Mouse (Mus musculus): ENCODE results near the gene Cyp4f13. TPM values are rescaled to one million over a fixed set of nuclear protein-coding genes. Genes with fewer than 3 reads are reported as not detected.

The Cyp4f13 gene
- 6.6 and 8.5 TPM in 2 replicates for polyA plus RNA-seq (2016; fragmentation: Nextera tagmentation; extraction: Ambion mirVana)

DNA sequence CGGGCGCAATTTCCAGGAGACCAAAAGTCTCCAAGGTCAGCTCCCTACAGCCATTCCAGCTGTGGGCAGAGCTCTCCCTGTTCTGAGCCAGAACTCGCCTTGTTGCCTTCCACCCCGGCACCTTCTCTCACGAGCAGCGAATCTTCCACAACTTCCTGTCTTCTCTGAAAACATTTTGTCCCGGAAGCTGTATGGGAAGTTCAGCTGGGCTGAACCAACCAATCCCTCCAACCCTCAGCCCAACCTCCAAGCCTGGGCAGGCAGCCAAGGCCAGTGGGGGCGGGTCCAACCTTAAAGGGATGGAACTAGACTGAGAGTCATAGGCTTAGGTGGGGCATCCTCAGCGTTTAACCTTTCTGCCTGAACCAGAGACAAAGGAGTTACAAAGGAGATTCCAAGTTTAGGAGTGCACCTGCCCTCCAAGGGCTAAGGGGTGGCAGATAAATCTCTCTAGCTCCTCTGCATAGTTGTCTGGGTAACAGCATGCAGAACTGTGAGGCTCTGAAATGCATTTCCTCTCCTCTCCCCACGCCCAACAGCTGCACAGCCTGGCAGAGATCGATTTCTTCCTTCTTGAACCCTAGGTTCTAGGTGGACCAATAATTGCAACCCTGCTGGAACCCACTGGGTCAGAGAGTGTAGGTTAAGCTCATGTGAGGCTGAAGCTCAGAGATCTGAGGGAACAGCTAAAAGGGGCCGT is at the start of gene Cyp4f13:
TSS of gene Cyp4f13 (minus strand) at position 188 of the 700 bp plus-strand sequence.
- Histone ChIP-seq H3K4me1 (replicated peaks) (peaks cover 7% of the 10 kb centered on the region), H3K4me2 (peak within 1 kb of the TSS; percentile 69), H3K9ac (replicated peaks) (peak within 1 kb of the TSS; percentile 62), H3K27ac (peak within 1 kb of the TSS; percentile 14; the same call in 1 of the 2 replicates), H3K36me3 (no peaks in the 10 kb centered on the region), H3K27me3 (no peaks in the 10 kb centered on the region), H3K9me3 (no peaks in the 10 kb centered on the region), H3K4me3 (replicated peaks) (peak within 1 kb of the TSS; percentile 42)
- ATAC-seq (ENCODE audit: insufficient number of reproducible peaks, insufficient read depth, low FRiP score, low TSS enrichment, low read depth) = peak; percentile 88; the same call in 1 of the 2 replicates
- WGBS = 35% methylated on average over 12 of the region's 12 CpGs

GRCm38 (mm10) chr17:32992699-32993474 is 45.7 kb upstream of the Cyp4f13 start, which contains the start of gene Zfp952:
Zfp952 (plus strand) TSS chr17:32993129.
- Histone ChIP-seq H3K27me3 (no peaks in the 10 kb centered on the region), H3K36me3 (peaks cover 32% of the 10 kb centered on the region), H3K27ac (0 out of 2 replicates have a peak within 1 kb of the TSS, but pooled peaks have one; percentile 51), H3K9ac (replicated peaks) (peak within 1 kb of the TSS; percentile 77), H3K4me2 (peak within 1 kb of the TSS; percentile 85), H3K9me3 (no peaks in the 10 kb centered on the region), H3K4me3 (replicated peaks) (peak within 1 kb of the TSS; percentile 74), H3K4me1 (replicated peaks) (peaks cover 6% of the 10 kb centered on the region)
- ATAC-seq (ENCODE audit: insufficient number of reproducible peaks, insufficient read depth, low FRiP score, low TSS enrichment, low read depth) = peak; percentile 86; the same call in 1 of the 2 replicates
- WGBS = 1% methylated on average over 21 of the region's 21 CpGs

- H3K27ac ChIP-seq = no peak overlapping the region
- H3K4me2 ChIP-seq = peak overlapping the region; percentile 85
Measured at GRCm38 (mm10) chr17:32991965-32992698, 44.9 kb upstream of the Cyp4f13 start.

GRCm38 (mm10) chr17:32986301-32986700 is 39.1 kb upstream of the Cyp4f13 start:
- ATAC-seq (ENCODE audit: insufficient number of reproducible peaks, insufficient read depth, low FRiP score, low TSS enrichment, low read depth) = no peak
- Histone ChIP-seq H3K27me3 (no peaks in the 10 kb centered on the region), H3K36me3 (peaks cover 5% of the 10 kb centered on the region; the same call in 1 of the 2 replicates), H3K4me2 (no peak overlapping the region), H3K4me1 (replicated peaks) (no peaks in the 10 kb centered on the region), H3K27ac (no peak overlapping the region), H3K9me3 (peaks cover 4% of the 10 kb centered on the region; the same call in 1 of the 2 replicates), H3K9ac (replicated peaks) (no peak overlapping the region), H3K4me3 (replicated peaks) (no peak overlapping the region)
- WGBS = 75% methylated on average over 4 of the region's 4 CpGs

More at GRCm38 (mm10) chr17:32991965-32992698, 44.9 kb upstream of the Cyp4f13 start:
- Histone ChIP-seq H3K9ac (replicated peaks) (no peak overlapping the region), H3K4me3 (replicated peaks) (peak overlapping the region; percentile 74; the same call in 1 of the 2 replicates), H3K9me3 (no peaks in the 10 kb centered on the region), H3K4me1 (replicated peaks) (peaks cover 6% of the 10 kb centered on the region), H3K36me3 (peaks cover 28% of the 10 kb centered on the region), H3K27me3 (no peaks in the 10 kb centered on the region)
- no peak for ATAC-seq (ENCODE audit: insufficient number of reproducible peaks, insufficient read depth, low FRiP score, low TSS enrichment, low read depth)
- WGBS = 77% methylated on average over 12 of the region's 12 CpGs

DNA sequence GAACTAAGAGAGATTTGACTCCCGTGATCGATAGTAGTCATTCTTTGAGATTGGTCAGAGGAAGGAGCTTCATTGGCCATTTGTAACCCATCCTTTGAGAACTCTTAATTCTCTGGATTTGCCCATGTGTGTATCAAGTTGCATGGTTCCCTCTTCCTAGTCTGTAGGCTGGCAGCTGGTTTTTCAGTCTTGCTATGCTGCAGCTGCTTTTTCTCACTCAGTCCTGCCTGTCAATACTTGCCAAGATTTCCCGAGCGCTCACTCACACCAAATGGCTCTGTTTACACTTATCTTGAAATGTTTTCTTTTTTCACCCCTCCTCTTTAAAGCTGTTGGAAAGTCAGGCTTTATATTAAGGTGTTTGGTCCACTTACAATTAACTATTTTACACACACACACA is 34.2 kb upstream of the Cyp4f13 start:
- Histone ChIP-seq H3K36me3 (peaks cover 49% of the 10 kb centered on the region), H3K9ac (replicated peaks) (no peak overlapping the region), H3K27me3 (no peaks in the 10 kb centered on the region), H3K9me3 (peaks cover 4% of the 10 kb centered on the region; the same call in 1 of the 2 replicates), H3K4me2 (no peak overlapping the region), H3K27ac (no peak overlapping the region), H3K4me1 (replicated peaks) (no peaks in the 10 kb centered on the region), H3K4me3 (replicated peaks) (no peak overlapping the region)
- no peak for ATAC-seq (ENCODE audit: insufficient number of reproducible peaks, insufficient read depth, low FRiP score, low TSS enrichment, low read depth)
- WGBS = 84% methylated on average over 4 of the region's 4 CpGs

GRCm38 (mm10) chr17:32965623-32966290 is 18.6 kb upstream of the Cyp4f13 start, which contains the start of gene Zfp472:
Zfp472 (plus strand) TSS chr17:32965814.
- peak within 1 kb of the TSS; percentile 77 for H3K4me3 ChIP-seq (replicated peaks)
- H3K27me3 ChIP-seq = no peaks in the 10 kb centered on the region
- 1% methylated on average over 33 of the region's 33 CpGs for WGBS
- peak within 1 kb of the TSS; percentile 76 for H3K4me2 ChIP-seq
- H3K9me3 ChIP-seq = no peaks in the 10 kb centered on the region
- H3K27ac ChIP-seq = peak within 1 kb of the TSS; percentile 90
- H3K9ac ChIP-seq (replicated peaks) = peak within 1 kb of the TSS; percentile 71
- peaks cover 11% of the 10 kb centered on the region for H3K4me1 ChIP-seq (replicated peaks)
- no peaks in the 10 kb centered on the region for H3K36me3 ChIP-seq
- ATAC-seq (ENCODE audit: insufficient number of reproducible peaks, insufficient read depth, low FRiP score, low TSS enrichment, low read depth) = peak; percentile 99

- H3K36me3 ChIP-seq = no peaks in the 10 kb centered on the region
- peak overlapping the region; percentile 62; the same call in 1 of the 2 replicates for H3K27ac ChIP-seq
- H3K9me3 ChIP-seq = no peaks in the 10 kb centered on the region
- WGBS = under 1% methylated on average over 14 of the region's 14 CpGs
- H3K4me2 ChIP-seq = peak overlapping the region; percentile 76
- H3K4me3 ChIP-seq (replicated peaks) = peak overlapping the region; percentile 77
- peak; percentile 69 for ATAC-seq (ENCODE audit: insufficient number of reproducible peaks, insufficient read depth, low FRiP score, low TSS enrichment, low read depth)
- peaks cover 11% of the 10 kb centered on the region for H3K4me1 ChIP-seq (replicated peaks)
- no peaks in the 10 kb centered on the region for H3K27me3 ChIP-seq
- peak overlapping the region; percentile 71 for H3K9ac ChIP-seq (replicated peaks)
Measured at GRCm38 (mm10) chr17:32965253-32965622, 18.0 kb upstream of the Cyp4f13 start.

- Histone ChIP-seq H3K4me2 (no peak overlapping the region), H3K4me3 (replicated peaks) (no peak overlapping the region), H3K9ac (replicated peaks) (no peak overlapping the region), H3K9me3 (no peaks in the 10 kb centered on the region), H3K4me1 (replicated peaks) (peaks cover 5% of the 10 kb centered on the region), H3K27ac (no peak overlapping the region), H3K27me3 (no peaks in the 10 kb centered on the region), H3K36me3 (no peaks in the 10 kb centered on the region)
- WGBS = 32% methylated on average over 16 of the region's 16 CpGs
- no peak for ATAC-seq (ENCODE audit: insufficient number of reproducible peaks, insufficient read depth, low FRiP score, low TSS enrichment, low read depth)
Measured at GRCm38 (mm10) chr17:32951441-32951840, 4.2 kb upstream of the Cyp4f13 start.

- no peak overlapping the region for H3K4me3 ChIP-seq (replicated peaks)
- no peak overlapping the region for H3K9ac ChIP-seq (replicated peaks)
- no peaks in the 10 kb centered on the region for H3K36me3 ChIP-seq
- no peaks in the 10 kb centered on the region for H3K9me3 ChIP-seq
- no peaks in the 10 kb centered on the region for H3K27me3 ChIP-seq
- ATAC-seq (ENCODE audit: insufficient number of reproducible peaks, insufficient read depth, low FRiP score, low TSS enrichment, low read depth) = no peak
- H3K4me1 ChIP-seq (replicated peaks) = peaks cover 7% of the 10 kb centered on the region
- 83% methylated on average over 11 of the region's 11 CpGs for WGBS
- no peak overlapping the region for H3K27ac ChIP-seq
- H3K4me2 ChIP-seq = no peak overlapping the region
Measured at GRCm38 (mm10) chr17:32951006-32951405, 3.8 kb upstream of the Cyp4f13 start.

- Histone ChIP-seq H3K9me3 (no peaks in the 10 kb centered on the region), H3K27ac (no peak overlapping the region), H3K9ac (replicated peaks) (no peak overlapping the region), H3K4me3 (replicated peaks) (no peak overlapping the region), H3K4me2 (no peak overlapping the region), H3K4me1 (replicated peaks) (peaks cover 7% of the 10 kb centered on the region), H3K36me3 (no peaks in the 10 kb centered on the region), H3K27me3 (no peaks in the 10 kb centered on the region)
- ATAC-seq (ENCODE audit: insufficient number of reproducible peaks, insufficient read depth, low FRiP score, low TSS enrichment, low read depth) = no peak
- WGBS = 94% methylated on average over 3 of the region's 3 CpGs
Measured at GRCm38 (mm10) chr17:32950136-32950535, 2.9 kb upstream of the Cyp4f13 start.
